Mouse (Mus musculus) E14TG2a.4 (cell line): ENCODE data around the gene Gm49776.
A peak's percentile ranks its signal among the peaks of the same experiment; 100 is the strongest.

Experiments
- H3K27me3 ChIP-seq: 2 replicates; pipeline ENCODE4 v1.6.1; 2014; ENCODE audit warnings: low read length, control low read depth; ENCODE audit not compliant: insufficient read depth
- H3K36me3 ChIP-seq: 2 replicates; pipeline ENCODE4 v1.6.1; 2014; ENCODE audit warnings: low read length, control low read depth; ENCODE audit not compliant: insufficient read depth
- H3K4me1 ChIP-seq: replicated peaks from 2 replicates; pipeline ENCODE4 v1.6.1; 2014; ENCODE audit warnings: low read depth, low read length, control low read depth
- H3K4me3 ChIP-seq: replicated peaks from 2 replicates; pipeline ENCODE4 v1.5.1; 2014; ENCODE audit warnings: mild to moderate bottlenecking, low read length
- H3K9me3 ChIP-seq: 2 replicates; pipeline ENCODE4 v1.6.1; 2014; ENCODE audit warnings: low read length, control low read depth
- CTCF ChIP-seq: conservative IDR thresholded peaks from 2 replicates; pipeline ENCODE4 v1.5.1; 2014; ENCODE audit warnings: low read length
- NANOG ChIP-seq: IDR thresholded peaks from 2 replicates; pipeline ENCODE4 v1.6.1; 2014; ENCODE audit warnings: borderline replicate concordance, low read length, mixed read lengths
- POU5F1 ChIP-seq: IDR thresholded peaks from 2 replicates; pipeline ENCODE4 v1.6.1; 2014; ENCODE audit warnings: low read length, borderline replicate concordance

Gm49776 gene

DNA sequence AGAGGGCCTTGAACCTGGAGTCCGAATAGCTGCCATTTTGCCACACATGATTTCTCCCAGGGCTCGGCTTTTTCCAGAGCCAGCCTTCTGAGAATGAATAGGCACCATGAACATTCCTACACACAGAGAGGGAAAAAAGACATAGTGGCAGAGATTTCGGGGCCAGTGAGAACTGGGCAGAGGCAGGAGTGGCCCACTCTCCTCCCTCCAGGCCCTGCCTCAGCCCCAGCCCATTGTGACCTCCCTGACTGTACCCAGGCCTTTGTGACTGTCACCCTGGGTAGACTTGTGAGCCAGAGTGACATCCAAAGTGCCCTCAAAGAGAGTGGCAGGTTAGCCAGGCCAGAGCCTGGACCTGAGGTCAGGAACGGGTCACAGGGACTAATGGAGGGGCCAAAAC, 40.5 kb downstream of the Gm49776 start, which contains the start of gene Ccdc188:
Ccdc188 (plus strand) TSS at position 301 of the 400 bp plus-strand sequence.
- Histone ChIP-seq H3K4me3 (no peak within 1 kb of the TSS), H3K36me3 (peaks cover 4% of the 10 kb centered on the region), H3K4me1 (peaks cover 7% of the 10 kb centered on the region; the same call in 1 of the 2 replicates), H3K27me3 (peaks cover 11% of the 10 kb centered on the region; the same call in 1 of the 2 replicates), H3K9me3 (no peaks in the 10 kb centered on the region)
- TF ChIP-seq POU5F1 = no peak
- TF ChIP-seq CTCF = no peak
- no peak for TF ChIP-seq NANOG

DNA sequence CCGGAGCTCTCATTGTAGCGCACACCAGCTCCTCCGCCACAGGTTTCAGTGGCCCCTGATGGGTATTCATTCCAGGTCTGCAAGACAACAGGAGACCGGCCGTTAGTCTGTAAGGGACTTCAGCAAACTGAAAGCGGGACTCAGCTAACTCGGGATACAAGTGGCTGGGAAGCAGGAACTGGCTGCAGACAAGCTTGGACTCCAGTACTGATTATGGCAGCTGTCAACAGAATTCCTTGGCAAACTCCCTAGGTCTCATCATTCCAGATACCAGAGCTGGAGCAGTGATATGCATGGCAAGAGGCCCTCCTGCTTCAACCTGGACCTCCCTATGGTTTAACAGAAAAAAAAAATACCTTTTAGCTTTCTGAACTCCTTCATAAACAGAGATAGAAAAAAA, 43.3 kb downstream of the Gm49776 start:
- Histone ChIP-seq H3K36me3 (no peaks in the 10 kb centered on the region), H3K27me3 (peaks cover 26% of the 10 kb centered on the region), H3K9me3 (no peaks in the 10 kb centered on the region), H3K4me1 (peaks cover 11% of the 10 kb centered on the region), H3K4me3 (no peak overlapping the region)
- TF ChIP-seq NANOG (no peak), POU5F1 (no peak), CTCF (no peak)

DNA sequence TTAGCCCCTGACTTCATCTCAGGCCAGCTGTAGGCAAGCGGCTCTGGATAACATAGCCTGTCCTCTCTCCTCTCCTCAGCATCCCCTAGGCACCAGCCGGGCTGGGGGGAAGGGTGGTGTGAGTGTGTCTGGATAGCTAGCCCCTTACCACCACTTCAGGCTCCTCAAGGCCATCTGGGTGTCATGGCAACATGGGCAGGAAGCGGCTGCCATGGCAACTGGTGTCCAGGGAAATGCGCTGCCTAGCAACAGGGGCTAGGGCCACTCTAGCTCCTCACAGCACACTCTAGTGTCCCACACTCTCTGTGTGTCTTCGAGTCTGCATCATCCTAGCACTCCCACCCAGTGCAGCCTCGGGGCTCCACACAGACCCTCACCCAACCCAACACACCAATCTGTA, 44.4 kb downstream of the Gm49776 start:
- Histone ChIP-seq H3K9me3 (no peaks in the 10 kb centered on the region), H3K27me3 (peaks cover 33% of the 10 kb centered on the region), H3K36me3 (no peaks in the 10 kb centered on the region), H3K4me3 (no peak overlapping the region), H3K4me1 (peaks cover 9% of the 10 kb centered on the region; the same call in 1 of the 2 replicates)
- no peak for TF ChIP-seq POU5F1
- TF ChIP-seq NANOG = no peak
- TF ChIP-seq CTCF = no peak

DNA sequence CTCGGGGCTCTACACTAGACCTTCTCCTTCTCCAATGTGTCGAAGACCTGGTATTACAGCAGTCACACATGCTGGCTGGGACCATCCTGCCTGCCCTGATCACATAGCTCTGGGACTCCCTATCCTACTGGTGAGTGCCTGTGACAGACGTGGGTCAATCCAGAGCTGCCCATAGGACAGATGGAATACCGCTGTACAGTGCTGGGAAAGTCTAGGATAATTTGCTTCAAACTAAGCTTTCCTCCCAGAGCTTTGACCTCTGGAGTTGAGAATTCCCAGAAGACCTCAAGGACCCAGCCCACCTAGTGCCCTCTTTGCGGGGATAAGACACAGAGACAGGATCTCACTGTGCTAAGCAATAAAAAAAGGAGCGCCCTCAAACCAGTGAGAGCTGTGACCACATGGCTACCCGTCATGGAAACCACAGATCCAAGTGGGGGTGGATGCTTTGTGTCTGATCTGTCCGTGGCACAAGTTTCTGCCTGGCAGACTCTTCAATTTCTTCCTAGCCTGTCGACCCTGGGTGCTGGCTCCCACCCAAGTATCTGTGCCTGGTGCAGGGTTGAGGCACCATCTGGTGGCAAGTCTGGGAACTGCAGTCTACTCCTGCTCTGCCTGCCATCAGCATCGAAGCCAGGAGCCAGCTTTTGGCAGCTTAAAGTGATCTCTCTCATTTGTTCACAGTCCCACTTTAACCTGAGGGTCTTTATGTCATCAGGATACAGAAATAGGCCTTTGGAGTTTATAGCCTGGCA, 46.5 kb downstream of the Gm49776 start:
- H3K4me1 ChIP-seq = peaks cover 9% of the 10 kb centered on the region; the same call in 1 of the 2 replicates
- H3K36me3 ChIP-seq = no peaks in the 10 kb centered on the region
- peaks cover 37% of the 10 kb centered on the region for H3K27me3 ChIP-seq
- H3K4me3 ChIP-seq = no peak overlapping the region
- no peak for TF ChIP-seq POU5F1
- TF ChIP-seq NANOG = no peak
- TF ChIP-seq CTCF = peak; percentile 98
- no peaks in the 10 kb centered on the region for H3K9me3 ChIP-seq

DNA sequence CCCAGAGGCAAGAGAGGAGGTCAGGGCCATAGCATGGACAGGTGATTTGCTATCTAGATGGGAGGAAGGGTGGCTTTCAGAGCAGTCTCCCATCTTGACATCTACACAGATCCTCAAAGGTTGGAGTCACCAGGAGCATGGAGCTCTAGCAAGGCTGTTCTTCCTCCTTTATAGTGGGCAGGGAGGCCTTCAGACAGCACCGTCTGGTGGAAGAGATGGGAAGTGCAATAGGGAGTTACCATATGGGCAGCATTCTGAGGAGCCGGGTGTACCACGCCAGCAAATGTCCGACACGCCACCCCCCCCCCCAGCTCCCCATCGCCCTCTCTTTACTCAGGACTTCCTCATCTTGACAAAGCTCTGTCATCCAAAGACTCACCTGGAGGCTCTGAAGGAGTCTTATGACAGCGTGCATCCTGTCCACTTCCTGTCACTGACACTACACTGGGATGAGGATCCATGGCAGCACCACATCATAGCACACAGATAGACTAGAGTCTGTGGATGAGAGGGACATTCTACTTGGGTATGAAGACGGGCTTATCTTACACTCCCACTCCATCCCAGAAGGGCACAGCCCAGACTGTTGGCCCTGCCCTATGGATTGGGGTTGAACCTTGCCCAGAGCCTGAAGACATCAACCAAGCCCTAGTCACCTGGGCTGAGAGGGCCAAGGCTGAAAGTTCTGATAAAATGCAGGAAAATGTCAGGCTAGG, 47.3 kb downstream of the Gm49776 start:
- Histone ChIP-seq H3K27me3 (peaks cover 41% of the 10 kb centered on the region), H3K36me3 (no peaks in the 10 kb centered on the region), H3K4me1 (peaks cover 9% of the 10 kb centered on the region; the same call in 1 of the 2 replicates), H3K9me3 (no peaks in the 10 kb centered on the region), H3K4me3 (no peak overlapping the region)
- TF ChIP-seq POU5F1 (no peak), CTCF (peak; percentile 100)

DNA sequence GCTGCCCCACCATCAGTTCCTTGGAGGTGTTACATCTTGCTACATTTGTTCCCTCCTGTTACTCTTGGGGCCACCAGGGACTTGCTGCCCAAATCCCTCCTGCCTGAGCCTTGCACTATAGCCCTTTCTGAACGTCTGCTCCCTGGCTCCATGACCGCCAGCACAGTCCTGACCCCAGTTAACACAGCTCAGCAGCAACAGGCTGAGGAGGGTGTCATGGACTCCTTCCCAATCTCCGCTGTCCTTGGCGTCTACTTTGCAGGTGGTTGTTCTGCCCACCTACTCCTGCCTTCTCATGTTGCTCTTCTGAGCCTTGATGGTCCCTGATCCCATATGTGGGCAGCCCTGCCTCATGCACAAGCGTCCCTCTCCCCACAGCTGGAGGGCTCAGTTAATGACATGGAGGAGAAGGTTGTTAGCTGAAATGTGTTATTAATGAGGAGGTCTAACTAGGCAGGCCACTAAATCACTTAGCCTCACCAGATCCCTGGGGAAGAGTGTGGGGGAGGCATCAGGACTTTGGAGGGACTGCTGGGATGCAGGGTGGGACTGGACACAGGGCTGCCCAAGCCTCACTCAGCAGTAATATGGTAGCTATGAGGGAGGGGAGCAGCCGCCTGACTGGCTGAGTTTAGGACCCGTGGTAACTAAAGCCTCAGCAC, 54.6 kb downstream of the Gm49776 start:
- Histone ChIP-seq H3K4me3 (no peak overlapping the region), H3K27me3 (peaks cover 31% of the 10 kb centered on the region), H3K4me1 (peaks cover 11% of the 10 kb centered on the region; the same call in 1 of the 2 replicates), H3K9me3 (no peaks in the 10 kb centered on the region), H3K36me3 (no peaks in the 10 kb centered on the region)
- TF ChIP-seq POU5F1 (no peak), NANOG (no peak), CTCF (no peak)

DNA sequence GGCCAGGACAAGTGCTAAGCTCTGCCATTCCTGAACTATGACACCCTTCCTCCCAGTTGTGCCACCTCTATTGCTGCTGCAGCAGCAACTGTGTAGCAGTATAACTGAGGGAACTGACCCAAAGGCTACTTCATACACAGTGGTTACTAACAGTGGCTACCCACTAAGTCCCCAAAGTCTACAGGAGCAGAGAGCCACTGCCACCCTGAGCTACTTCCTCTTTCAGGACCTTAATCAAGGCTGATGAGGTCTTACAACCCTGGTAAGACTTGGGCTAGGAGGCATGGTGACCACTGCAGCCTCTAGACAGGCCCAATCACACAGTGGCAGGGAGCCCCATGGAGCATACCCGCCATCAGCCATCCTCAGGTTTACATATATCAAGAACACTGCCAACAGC, 56.1 kb downstream of the Gm49776 start:
- no peak for TF ChIP-seq NANOG
- no peak overlapping the region for H3K4me3 ChIP-seq
- peaks cover 11% of the 10 kb centered on the region; the same call in 1 of the 2 replicates for H3K4me1 ChIP-seq
- H3K27me3 ChIP-seq = peaks cover 40% of the 10 kb centered on the region
- H3K36me3 ChIP-seq = no peaks in the 10 kb centered on the region
- H3K9me3 ChIP-seq = no peaks in the 10 kb centered on the region

DNA sequence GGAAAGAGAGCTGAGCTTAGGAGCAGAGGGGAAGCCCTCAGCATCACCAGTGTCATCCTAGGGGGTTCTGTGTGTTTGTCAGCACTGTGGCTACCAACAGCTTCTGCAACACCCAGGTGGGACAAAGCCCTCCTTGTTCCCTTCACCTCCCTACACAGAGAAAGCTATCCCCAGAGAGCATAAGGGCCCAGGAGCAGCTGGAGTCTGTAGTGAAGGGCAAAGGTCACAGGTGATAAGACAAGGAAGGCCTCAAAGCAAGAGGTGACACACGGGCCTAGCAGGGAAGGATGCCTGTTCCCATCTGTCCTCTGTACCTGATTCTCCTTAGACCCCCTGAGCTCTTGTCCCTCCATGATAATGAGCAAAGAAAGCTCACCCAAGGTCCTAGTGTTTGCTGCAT, 56.5 kb downstream of the Gm49776 start:
- H3K27me3 ChIP-seq = peaks cover 36% of the 10 kb centered on the region
- TF ChIP-seq POU5F1 = no peak
- TF ChIP-seq CTCF = no peak
- TF ChIP-seq NANOG = no peak
- peaks cover 11% of the 10 kb centered on the region; the same call in 1 of the 2 replicates for H3K4me1 ChIP-seq
- H3K9me3 ChIP-seq = no peaks in the 10 kb centered on the region
- H3K36me3 ChIP-seq = no peaks in the 10 kb centered on the region
- H3K4me3 ChIP-seq = no peak overlapping the region
